Mouse (Mus musculus) left cerebral cortex, adult 18-20 months (tissue): ENCODE results near the gene Rab34. TPM values are rescaled to one million over a fixed set of nuclear protein-coding genes. Genes with fewer than 3 reads are reported as not detected.

Source experiments
- DNase-seq, 2 experiments: peaks; one replicate each; pipeline ENCODE4 v3.0.0; 2021 to 2022; ENCODE audit warnings: low spot score in 2 of 2, mixed read lengths in 1 of 2
- microRNA-seq, 2 experiments: library from miRNA; unstranded; fragments of <30 nt; microRNA quantifications; one replicate each; pipeline ENCODE4 v1.2.0; 2021
- total RNA-seq, 2 experiments: library from RNA; stranded (reverse); gene quantifications; 2 replicates each; pipeline ENCODE4 v1.2.3; 2021

Gene Rab34
- total RNA-seq, 2 experiments from 2014 or later = 15.2 to 18.0 TPM

DNA sequence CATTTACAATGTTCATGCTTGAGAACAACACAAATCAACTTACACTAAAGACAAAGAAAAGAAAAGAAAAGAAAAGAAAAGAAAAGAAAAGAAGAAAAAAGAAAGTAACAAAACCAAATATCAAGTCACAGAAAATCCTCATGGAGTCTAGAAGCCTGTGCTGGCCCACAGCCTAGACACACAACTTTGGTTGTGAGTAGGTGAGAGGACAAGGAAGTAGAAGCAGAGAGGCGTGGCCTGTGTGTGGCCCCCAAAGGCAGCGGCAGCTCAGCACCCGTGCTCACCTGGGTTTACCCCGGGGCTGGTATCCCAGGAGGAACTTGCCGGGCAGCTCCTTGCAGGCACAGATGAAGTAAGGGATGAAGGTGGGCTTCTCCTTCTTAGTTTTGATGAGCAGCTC lies 23.3 kb downstream of the Rab34 start:
- DNase-seq = no peak

DNA sequence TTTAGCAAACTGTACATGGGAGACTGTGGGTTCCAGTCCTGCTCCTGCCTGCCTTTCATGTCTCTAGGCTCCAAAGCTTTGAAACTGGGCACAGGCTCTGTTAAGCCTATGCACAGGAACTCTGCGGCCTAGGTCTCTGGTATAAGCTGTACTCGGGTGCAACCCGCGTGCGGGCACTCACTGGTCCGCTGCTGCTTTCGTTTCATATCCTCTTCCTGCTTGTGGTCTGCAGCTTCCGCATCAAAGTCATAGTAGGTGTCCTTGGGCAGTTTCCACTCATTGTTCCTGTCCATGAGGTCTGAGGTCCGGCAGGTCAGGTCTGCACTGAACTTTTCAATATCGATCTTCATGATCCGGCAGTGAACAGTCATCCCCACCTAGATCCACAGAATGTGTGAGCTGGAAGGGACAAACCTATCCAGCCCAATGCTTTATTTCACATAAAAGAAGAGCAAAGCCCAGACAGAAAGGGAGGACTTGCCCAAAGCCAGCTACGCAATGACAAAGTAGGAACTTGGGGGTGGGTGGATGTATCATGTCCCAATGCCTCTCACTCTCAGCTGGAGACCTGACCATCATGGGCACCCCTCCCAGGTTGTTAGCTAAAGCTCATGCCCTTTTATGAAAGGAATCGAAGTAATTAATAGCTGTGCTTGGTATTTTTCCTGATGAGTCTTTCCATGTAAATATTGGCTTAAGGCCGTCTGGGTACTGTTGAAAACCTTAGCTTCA lies 25.0 kb downstream of the Rab34 start:
- DNase-seq = no peak

DNA sequence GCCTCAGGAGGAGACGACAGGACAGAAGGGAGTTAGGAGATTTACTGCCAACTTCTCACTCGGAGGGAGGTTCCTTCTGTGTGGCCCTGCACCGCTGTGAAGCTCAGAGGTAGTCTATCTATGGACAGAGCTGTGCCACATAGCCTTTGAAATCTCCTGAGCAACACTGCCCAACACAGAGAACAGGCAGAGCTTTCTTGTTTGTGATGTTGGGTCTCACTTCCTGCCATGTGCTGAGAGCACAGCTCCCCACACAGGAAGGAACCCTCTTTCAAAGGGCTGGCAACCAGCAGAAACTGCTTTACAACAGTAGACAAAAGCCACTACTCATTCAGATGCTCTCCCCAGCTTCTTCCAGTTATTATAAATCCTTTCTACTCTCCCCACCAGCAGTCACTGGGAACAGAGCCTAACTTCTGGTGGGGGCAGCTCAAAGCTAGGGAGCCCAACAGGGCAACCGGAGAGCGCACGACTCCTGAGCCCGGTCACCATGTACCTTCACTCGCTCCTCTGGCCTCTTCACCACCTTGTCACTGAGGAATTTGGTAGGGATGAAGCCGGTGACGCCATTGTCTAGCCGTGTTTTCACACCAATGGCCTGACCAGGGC lies 27.6 kb downstream of the Rab34 start:
- DNase-seq = no peak

DNA sequence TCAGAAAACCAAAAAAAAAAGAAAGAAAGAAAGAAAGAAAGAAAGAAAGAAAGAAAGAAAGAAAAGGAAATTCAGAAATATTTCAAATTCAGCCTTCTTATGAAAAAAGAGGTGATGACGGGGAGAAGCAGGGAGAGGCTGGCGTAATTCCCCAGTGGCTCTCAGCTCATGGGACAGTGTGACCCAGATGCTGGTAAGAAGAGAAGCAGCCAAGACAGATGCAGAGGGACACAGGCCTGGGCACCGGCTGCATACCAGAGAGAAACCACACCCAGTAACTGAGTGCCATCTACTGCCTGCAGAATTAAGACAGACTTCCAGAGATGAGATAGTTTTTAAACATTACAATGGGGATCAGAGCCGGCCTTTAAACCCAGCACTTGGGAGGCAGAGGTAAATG lies 35.4 kb downstream of the Rab34 start:
- DNase-seq = no peak

DNA sequence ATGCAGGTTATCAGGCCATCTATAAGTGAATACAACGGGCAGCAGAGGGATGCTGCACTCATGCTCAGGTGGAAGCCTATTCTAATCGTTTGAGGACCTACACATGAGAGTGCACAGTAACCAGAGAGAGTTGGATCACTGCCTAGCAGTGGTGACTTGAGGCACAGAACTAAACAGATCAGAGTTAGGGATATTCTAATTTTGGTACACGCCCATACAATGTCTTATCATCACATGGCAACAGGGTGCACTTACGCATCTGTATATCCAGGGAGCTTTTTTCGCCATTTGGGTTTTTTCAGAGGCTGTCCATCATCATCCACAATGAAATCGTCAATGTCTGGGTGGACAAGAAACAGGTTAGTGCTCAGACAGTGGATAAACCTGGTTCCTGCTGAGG lies 43.3 kb downstream of the Rab34 start:
- DNase-seq = no peak

DNA sequence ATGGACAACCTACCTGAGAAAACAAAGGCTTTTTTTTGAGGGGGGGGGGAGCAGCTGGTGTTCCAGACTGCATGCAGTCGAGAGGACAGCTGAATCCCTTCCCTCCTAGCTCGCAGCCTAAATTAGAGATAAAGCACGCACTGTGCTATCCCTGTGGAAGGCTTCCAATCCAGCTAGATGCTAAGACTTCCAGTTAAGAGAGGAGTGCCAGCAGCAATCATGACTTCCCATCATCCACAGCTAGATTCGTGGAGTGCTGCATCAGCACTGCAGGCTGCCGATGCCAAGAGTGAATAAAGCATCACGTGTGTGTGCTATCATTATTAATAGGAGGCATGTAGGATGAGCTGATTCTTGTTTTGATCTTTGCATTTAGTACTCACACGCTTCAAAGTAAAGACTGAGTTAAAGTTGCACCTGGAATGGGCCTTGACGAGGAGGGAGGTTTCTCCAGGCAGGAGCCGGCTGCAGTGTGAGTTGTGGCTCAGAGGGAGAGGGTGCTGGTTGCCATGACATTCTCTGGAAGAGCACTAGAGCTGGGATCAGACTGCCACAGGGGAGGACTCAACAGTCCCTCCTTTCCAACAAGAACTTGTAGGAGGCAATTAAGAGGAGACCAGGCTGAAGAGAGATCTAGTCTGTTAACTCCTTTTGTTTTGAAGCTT lies 52.1 kb downstream of the Rab34 start:
- DNase-seq = peak; percentile 29 to 50

Small RNA genes within 50 kb of the gene (microRNA-seq; reads per million reads assigned to microRNA genes)
- gene Mir7653 = 0.99 to 1.3 reads per million in 2 experiments

Other genes starting within 250 kb of the Rab34 start
- 10 to 100 TPM; 51.6 to 54.0 TPM for gene Phf12, start 205.7 kb upstream of the Rab34 start, total RNA-seq
- 1 to 10 TPM; 5.1 to 6.9 TPM for gene Dhrs13, start 156.2 kb upstream of the Rab34 start, total RNA-seq
- 10 to 100 TPM; 93.0 to 93.2 TPM for gene Flot2, start 150.5 kb upstream of the Rab34 start, total RNA-seq
- gene Eral1, start 108.0 kb upstream of the Rab34 start, total RNA-seq = 10 to 100 TPM; 18.4 to 19.0 TPM
- gene Fam222b, start 93.8 kb upstream of the Rab34 start, total RNA-seq = 10 to 100 TPM; 29.5 to 30.0 TPM
- 1 to 10 TPM; 9.7 TPM for gene Traf4, start 22.8 kb upstream of the Rab34 start, total RNA-seq
- gene Nek8, start 11.8 kb upstream of the Rab34 start, total RNA-seq = 1 to 10 TPM; 3.2 to 3.5 TPM
- 10 to 100 TPM; 25.3 to 33.8 TPM for gene Tlcd1, start 11.7 kb upstream of the Rab34 start, total RNA-seq
- 100 to 1,000 TPM; 729 to 741 TPM for gene Rpl23a, start 4.8 kb upstream of the Rab34 start, total RNA-seq
- 1 to 10 TPM; 5.7 to 6.3 TPM for gene Proca1, start 5.0 kb downstream of the Rab34 start, total RNA-seq
- 10 to 100 TPM; 65.2 to 68.1 TPM for gene Sdf2, start 57.3 kb downstream of the Rab34 start, total RNA-seq
- 10 to 100 TPM; 93.8 to 96.5 TPM for gene Supt6, start 57.6 kb downstream of the Rab34 start, total RNA-seq
- gene 2610507B11Rik, start 73.3 kb downstream of the Rab34 start, total RNA-seq = 100 to 1,000 TPM; 165 to 170 TPM
- 10 to 100 TPM; 18.3 to 20.0 TPM for gene BC030499, start 102.4 kb downstream of the Rab34 start, total RNA-seq
- gene Spag5, start 113.1 kb downstream of the Rab34 start, total RNA-seq = 10 to 100 TPM in 1 of 2 experiments, 1 to 10 TPM in 1; 9.8 to 11.3 TPM
- 100 to 1,000 TPM; 733 to 876 TPM for gene Aldoc, start 134.5 kb downstream of the Rab34 start, total RNA-seq
- 10 to 100 TPM; 58.4 to 61.2 TPM for gene Pigs, start 140.0 kb downstream of the Rab34 start, total RNA-seq
- gene Unc119, start 155.1 kb downstream of the Rab34 start, total RNA-seq = 10 to 100 TPM; 32.5 to 35.5 TPM
- gene Foxn1, start 198.1 kb downstream of the Rab34 start, total RNA-seq = not detected
- gene Slc13a2, start 233.8 kb downstream of the Rab34 start, total RNA-seq = not detected